25 mouse cellular contexts compared by ENCODE assay signal in the genomic region with DNA sequence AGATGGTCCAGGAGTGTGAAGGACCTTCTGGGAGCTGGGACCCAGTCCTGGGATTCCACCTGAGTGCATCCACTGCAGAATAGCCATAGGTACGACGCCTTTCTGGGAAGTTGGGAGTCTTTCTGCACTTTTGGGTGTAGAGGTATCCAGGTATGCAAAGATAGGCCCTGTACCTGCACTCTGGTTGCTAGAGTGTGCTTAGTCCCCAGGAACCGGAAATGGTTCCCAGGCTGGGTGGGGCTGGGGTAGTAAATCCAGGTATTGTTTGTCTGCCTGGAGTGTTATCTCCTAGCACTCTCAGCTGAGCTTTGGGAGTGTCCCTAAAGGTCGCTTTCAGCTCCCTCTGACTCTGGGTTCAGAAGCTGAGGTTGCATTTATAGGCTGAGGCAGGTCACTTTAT.
A peak's percentile ranks its signal among the peaks of the same experiment; 100 is the strongest.
DNase-seq lines count a peak whose midpoint lies in the region; ATAC-seq and TF ChIP-seq lines count a peak whose summit lies in the region.
"Had no signal": no experiment of that assay in that cellular context is flagged by ENCODE, and none has a peak within 500 bp of the region (broad histone marks: within the 10 kb centered on the region; RNA-seq: fewer than 3 reads in every experiment).

No protein-coding gene starts in this region.

- H3K27me3 ChIP-seq in intestine, embryonic 16.5 days (replicated peaks; ENCODE audit: control insufficient read depth, insufficient read depth, low read length) = no peaks in the 10 kb centered on the region; the same call in 1 of the 2 replicates
- H3K27me3 ChIP-seq in kidney, adult 2 months (replicated peaks; ENCODE audit: control insufficient read depth, insufficient read depth, low read length) = no peaks in the 10 kb centered on the region
- H3K27me3 ChIP-seq: forebrain, embryonic 15.5 days; heart, embryonic 12.5 days had no signal

- H3K27ac ChIP-seq in intestine, embryonic 16.5 days (ENCODE audit: low read length) = no peak overlapping the region
- H3K27ac ChIP-seq in olfactory bulb, adult 2 months (ENCODE audit: insufficient read depth, low read depth, low read length) = peak overlapping the region; percentile 91; the same call in 1 of the 2 replicates
- no peak overlapping the region for H3K27ac ChIP-seq in kidney, adult 2 months (ENCODE audit: insufficient read depth, low read depth, low read length)
- H3K27ac ChIP-seq: forebrain, embryonic 10.5 days; forebrain, embryonic 15.5 days; heart, embryonic 15.5 days; hindbrain, embryonic 14.5 days; hindbrain, postnatal 0 days had no signal

- no peak overlapping the region for H3K4me2 ChIP-seq in intestine, embryonic 16.5 days (ENCODE audit: low read depth, low read length)
- H3K4me2 ChIP-seq: forebrain, embryonic 15.5 days; hindbrain, embryonic 14.5 days had no signal

- no peak for TF ChIP-seq POLR2A in olfactory bulb, adult 2 months (IDR thresholded peaks at IDR 0.05; ENCODE audit: insufficient read depth, low read depth, low read length)
- TF ChIP-seq POLR2A in kidney, adult 2 months (IDR thresholded peaks at IDR 0.05; ENCODE audit: low read depth, low read length) = no peak

- H3K9ac ChIP-seq in intestine, embryonic 16.5 days (ENCODE audit: low read depth, low read length) = no peak overlapping the region
- H3K9ac ChIP-seq: forebrain, embryonic 15.5 days; heart, embryonic 12.5 days; heart, embryonic 15.5 days; hindbrain, embryonic 14.5 days had no signal

- H3K36me3 ChIP-seq in intestine, embryonic 16.5 days (ENCODE audit: control insufficient read depth, insufficient read depth, low read length) = no peaks in the 10 kb centered on the region
- H3K36me3 ChIP-seq in kidney, adult 2 months (ENCODE audit: control insufficient read depth, insufficient read depth, low read length) = no peaks in the 10 kb centered on the region
- H3K36me3 ChIP-seq: forebrain, embryonic 10.5 days; forebrain, embryonic 15.5 days; heart, embryonic 12.5 days; heart, embryonic 15.5 days had no signal

- peak; percentile 82 for ATAC-seq in intestine, embryonic 16.5 days
- ATAC-seq: CD4-positive, CD25-positive, alpha-beta regulatory T cell, adult 4 months; hindbrain, postnatal 0 days; inflammation-experienced regulatory T-cells, adult 6 months had no signal

- no peak for TF ChIP-seq CTCF in olfactory bulb, adult 2 months (IDR thresholded peaks at IDR 0.05; ENCODE audit: insufficient read depth, low read depth, low read length)
- TF ChIP-seq CTCF in kidney, adult 2 months (conservative IDR thresholded peaks at IDR 0.05; ENCODE audit: insufficient read depth, insufficient read length, low read depth, low read length) = no peak

- peaks cover 10% of the 10 kb centered on the region; the same call in 1 of the 2 replicates for H3K4me1 ChIP-seq in intestine, embryonic 16.5 days (ENCODE audit: control insufficient read depth, insufficient read depth, low read length)
- H3K4me1 ChIP-seq in olfactory bulb, adult 2 months (ENCODE audit: control insufficient read depth, insufficient read depth, low read length) = peaks cover 36% of the 10 kb centered on the region
- no peaks in the 10 kb centered on the region for H3K4me1 ChIP-seq in kidney, adult 2 months (ENCODE audit: control insufficient read depth, insufficient read depth, low read length)

- no peaks in the 10 kb centered on the region for H3K9me3 ChIP-seq in intestine, embryonic 16.5 days (ENCODE audit: control insufficient read depth, low read length)
- H3K9me3 ChIP-seq: forebrain, embryonic 10.5 days; forebrain, embryonic 15.5 days; heart, embryonic 12.5 days; heart, embryonic 15.5 days had no signal

- WGBS in intestine, embryonic 16.5 days = 80% methylated on average over 4 of the region's 4 CpGs
- WGBS in olfactory bulb, adult 2 months = 92% methylated on average over 4 of the region's 4 CpGs
- 89% methylated on average over 4 of the region's 4 CpGs for WGBS in kidney, adult 2 months

- DNase-seq in ES-CJ7 (ENCODE audit: low read depth, low spot score) = peak; percentile 64
- peak; percentile 65 for DNase-seq in R1 (ENCODE audit: low read depth, low spot score)
- no peak for DNase-seq in kidney, adult 2 months
- DNase-seq in kidney, postnatal 36 days = no peak
- no peak for DNase-seq in gastrocnemius, postnatal 25 days
- DNase-seq: adrenal gland, adult 8-10 months; adrenal gland, postnatal 25 days; cerebellum, adult 11-12 months; cerebellum, adult 9-10 months; cerebellum, postnatal 14 days; gastrocnemius, postnatal 10 days; heart, adult 18-20 months; heart, postnatal 10 days; heart, postnatal 4 days; kidney, adult 18-20 months had no signal

- H3K4me3 ChIP-seq in intestine, embryonic 16.5 days (ENCODE audit: low read length) = no peak overlapping the region
- no peak overlapping the region for H3K4me3 ChIP-seq in olfactory bulb, adult 2 months (ENCODE audit: insufficient read depth, low read depth, low read length)
- no peak overlapping the region for H3K4me3 ChIP-seq in kidney, adult 2 months (ENCODE audit: insufficient read depth, low read depth, low read length)
- H3K4me3 ChIP-seq: forebrain, embryonic 10.5 days; forebrain, embryonic 15.5 days; heart, embryonic 12.5 days; heart, embryonic 15.5 days had no signal

Comparison
In these comparisons a context has a peak if more than half of its experiments do, and no peak if none do; other contexts are left out.
1. DNase-seq: peak in ES-CJ7 (single experiment) and R1 (single experiment); none in kidney, adult 2 months (single experiment), kidney, postnatal 36 days (0 of 2) and gastrocnemius, postnatal 25 days (single experiment).